Mouse (Mus musculus) E14TG2a.4 (cell line): ENCODE measurements at regions not wholly inside any gene's neighbourhood (a gene's known extent, or its start where the extent isn't known, plus 50 kb on each side); places are given as distances from the start of the nearest gene placed in this dataset.

ENCODE experiments used
- CTCF ChIP-seq: conservative IDR thresholded peaks from 2 replicates; pipeline ENCODE4 v1.5.1; 2014; ENCODE audit warnings: low read length
- NANOG ChIP-seq: IDR thresholded peaks from 2 replicates; pipeline ENCODE4 v1.6.1; 2014; ENCODE audit warnings: borderline replicate concordance, low read length, mixed read lengths
- POU5F1 ChIP-seq: IDR thresholded peaks from 2 replicates; pipeline ENCODE4 v1.6.1; 2014; ENCODE audit warnings: low read length, borderline replicate concordance

DNA sequence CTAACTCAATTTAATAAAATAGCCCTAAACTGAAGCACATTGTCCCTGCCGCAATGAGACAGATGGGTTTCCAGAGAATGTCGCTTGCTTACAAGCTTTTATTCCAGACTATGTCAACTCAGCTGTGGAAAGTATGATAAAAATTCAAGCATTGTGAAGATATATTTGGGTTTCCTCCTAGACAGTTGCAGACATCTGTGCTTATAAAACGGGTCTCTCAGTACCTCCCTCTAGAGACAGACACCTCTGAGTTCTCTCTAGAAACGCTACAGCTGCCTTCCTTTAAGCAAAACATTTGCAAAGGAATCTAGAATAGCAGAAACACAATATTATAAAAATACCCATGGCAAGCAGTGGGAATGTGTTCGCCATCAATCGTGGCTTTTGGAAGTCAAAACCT, 137.3 kb downstream of the Cox18 start:
- no peak for TF ChIP-seq CTCF
- TF ChIP-seq NANOG: no peak
- no peak for TF ChIP-seq POU5F1
